Mouse (Mus musculus): Measurements from ENCODE around the gene Praf2. TPM values are rescaled to one million over a fixed set of nuclear protein-coding genes. Genes with fewer than 3 reads are reported as not detected.
"Not testable (repeated sequence)": the region's sequence is repeated elsewhere in the genome, so short reads cannot be mapped to it uniquely, and the experiment has no call there.

Gene Praf2
- polyA plus RNA-seq (2016; fragmentation: Nextera tagmentation; extraction: Ambion mirVana), result 85.9 and 90.5 TPM in 2 replicates

DNA sequence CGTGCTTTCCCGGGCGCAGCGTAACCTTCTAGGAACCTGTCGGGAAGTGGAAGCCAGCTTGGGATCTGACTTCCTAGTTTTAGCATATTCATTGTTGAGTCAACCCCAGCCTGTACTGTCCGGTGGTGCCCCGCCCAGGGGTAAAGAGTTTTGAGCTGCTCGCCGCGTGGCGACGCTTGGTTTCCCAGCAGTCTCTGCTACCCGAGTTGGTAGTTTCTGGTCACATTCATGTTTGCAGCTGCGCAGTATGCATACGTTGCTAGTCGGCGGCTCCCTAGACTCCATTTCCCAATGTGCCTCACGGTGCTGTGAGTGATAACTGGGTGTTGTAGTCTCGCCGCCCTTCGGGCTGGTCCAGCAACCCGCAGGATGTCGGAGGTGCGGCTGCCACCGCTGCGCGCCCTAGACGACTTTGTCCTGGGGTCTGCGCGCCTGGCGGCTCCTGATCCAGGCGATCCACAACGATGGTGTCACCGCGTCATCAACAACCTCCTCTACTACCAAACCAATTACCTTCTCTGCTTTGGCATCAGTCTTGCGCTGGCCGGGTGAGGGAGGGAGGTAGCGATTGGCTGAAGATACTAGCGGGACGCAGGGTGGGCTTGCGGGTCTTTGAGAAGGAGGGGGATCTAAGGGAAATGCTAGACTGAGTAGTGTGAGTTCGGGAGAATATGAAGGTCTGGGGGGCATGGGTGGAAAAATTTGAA lies at the start of gene Praf2:
Gene Praf2 (plus strand): TSS at position 225 of the 707 bp plus-strand sequence.
- peak within 1 kb of the TSS; percentile 58 for H3K4me3 ChIP-seq
- 21% methylated on average over 42 of the region's 42 CpGs for WGBS
- DNase-seq (ENCODE audit: low spot score), result peak; percentile 77
- peaks cover 12% of the 10 kb centered on the region for H3K4me1 ChIP-seq
- peaks cover 20% of the 10 kb centered on the region for H3K9me3 ChIP-seq (replicated peaks)
- H3K27me3 ChIP-seq (ENCODE audit: low read depth, poor library complexity, severe bottlenecking), result no peaks in the 10 kb centered on the region
- peak within 1 kb of the TSS; percentile 81 for H3K27ac ChIP-seq (replicated peaks)
- peaks cover 31% of the 10 kb centered on the region for H3K36me3 ChIP-seq

DNA sequence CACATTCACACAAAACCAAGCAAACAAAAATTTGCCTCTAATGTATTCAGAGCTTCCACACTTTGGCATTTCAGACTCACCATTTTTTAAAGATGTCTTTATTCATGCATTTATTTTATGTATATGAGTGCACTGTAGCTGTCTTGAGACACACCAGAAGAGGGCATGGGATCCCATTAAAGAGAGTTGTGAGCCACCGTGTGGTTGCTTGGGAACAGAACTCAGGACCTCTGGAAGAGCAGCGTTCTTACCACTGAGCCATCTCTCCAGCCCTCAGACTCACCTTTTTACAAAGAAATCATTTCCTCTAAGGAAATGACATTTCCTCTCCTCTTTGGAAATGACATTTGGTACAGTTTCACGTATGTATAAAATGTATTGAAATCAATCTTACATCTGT lies 49.3 kb upstream of the Praf2 start:
- no peak overlapping the region for H3K27ac ChIP-seq (replicated peaks)
- peaks cover 23% of the 10 kb centered on the region for H3K27me3 ChIP-seq (ENCODE audit: low read depth, poor library complexity, severe bottlenecking)
- H3K4me3 ChIP-seq, result no peak overlapping the region
- no peak for DNase-seq (ENCODE audit: low spot score)
- 0 out of 2 replicates have a peak, but pooled peaks cover 5% of the 10 kb centered on the region for H3K4me1 ChIP-seq
- H3K36me3 ChIP-seq, result no peaks in the 10 kb centered on the region
- H3K9me3 ChIP-seq (replicated peaks), result peaks cover 3% of the 10 kb centered on the region; the same call in 1 of the 2 replicates
- WGBS, result 52% methylated on average over 3 of the region's 3 CpGs

DNA sequence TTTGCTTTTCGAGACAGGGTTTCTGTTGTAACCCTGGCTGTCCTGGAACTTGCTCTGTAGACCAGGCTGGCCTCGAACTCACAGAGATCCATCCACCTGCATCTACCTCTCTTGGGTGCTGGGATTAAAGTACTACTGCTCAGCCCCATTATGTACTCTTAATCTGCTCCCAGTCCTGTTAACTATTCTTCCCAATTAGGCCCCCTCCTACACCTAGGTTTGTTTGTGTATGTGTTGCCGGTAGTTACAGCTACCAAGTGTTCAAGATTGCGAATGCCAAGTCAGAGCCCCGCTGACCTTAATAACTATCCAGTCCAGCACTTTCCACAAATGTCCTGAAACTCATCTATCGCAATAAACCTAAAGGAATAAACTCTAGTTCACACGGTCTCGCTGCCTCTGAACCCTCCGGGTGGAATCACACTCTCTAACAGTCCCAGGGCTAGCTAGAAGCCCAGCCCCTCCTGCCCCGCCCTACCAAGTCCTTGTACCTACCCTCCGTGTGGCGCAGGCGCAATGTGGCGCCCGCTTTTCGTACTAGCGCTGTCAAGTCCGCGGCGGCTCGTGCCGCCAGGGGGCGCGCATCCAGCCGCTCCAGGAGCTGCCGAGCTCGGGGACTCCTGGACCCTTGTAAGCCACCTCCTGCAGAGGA lies 48.7 kb upstream of the Praf2 start:
- Histone ChIP-seq H3K27me3 (ENCODE audit: low read depth, poor library complexity, severe bottlenecking) (peaks cover 19% of the 10 kb centered on the region; the same call in 1 of the 2 replicates), H3K4me1 (0 out of 2 replicates have a peak, but pooled peaks cover 4% of the 10 kb centered on the region), H3K4me3 (peak overlapping the region; percentile 48), H3K36me3 (no peaks in the 10 kb centered on the region), H3K27ac (replicated peaks) (no peak overlapping the region; the same call in 1 of the 2 replicates), H3K9me3 (replicated peaks) (peaks cover 3% of the 10 kb centered on the region; the same call in 1 of the 2 replicates)
- DNase-seq (ENCODE audit: low spot score), result peak; percentile 88
- WGBS, result 20% methylated on average over 27 of the region's 27 CpGs

DNA sequence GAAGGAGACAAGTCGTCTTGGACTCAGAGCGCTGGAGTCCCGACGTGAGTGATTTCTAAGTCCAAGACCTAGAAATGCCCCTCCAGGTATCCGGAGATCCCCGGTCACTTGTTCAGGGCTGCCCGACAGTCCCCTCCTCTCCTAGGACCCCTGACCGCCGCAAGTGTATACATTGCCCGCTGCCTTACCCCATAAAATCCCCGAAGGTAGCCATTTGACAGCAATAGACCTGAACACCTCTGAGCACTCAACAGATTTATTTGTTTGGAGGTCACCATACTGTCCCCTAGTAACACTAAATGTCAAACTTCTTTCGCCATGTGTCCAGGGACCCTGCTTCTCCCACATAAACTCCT lies 48.2 kb upstream of the Praf2 start:
- no peak for DNase-seq (ENCODE audit: low spot score)
- peaks cover 16% of the 10 kb centered on the region; the same call in 1 of the 2 replicates for H3K27me3 ChIP-seq (ENCODE audit: low read depth, poor library complexity, severe bottlenecking)
- no peaks in the 10 kb centered on the region for H3K36me3 ChIP-seq
- H3K4me3 ChIP-seq, result peak overlapping the region; percentile 48
- no peaks in the 10 kb centered on the region for H3K4me1 ChIP-seq
- 22% methylated on average over 12 of the region's 12 CpGs for WGBS
- no peak overlapping the region; the same call in 1 of the 2 replicates for H3K27ac ChIP-seq (replicated peaks)
- H3K9me3 ChIP-seq (replicated peaks), result peaks cover 3% of the 10 kb centered on the region; the same call in 1 of the 2 replicates

DNA sequence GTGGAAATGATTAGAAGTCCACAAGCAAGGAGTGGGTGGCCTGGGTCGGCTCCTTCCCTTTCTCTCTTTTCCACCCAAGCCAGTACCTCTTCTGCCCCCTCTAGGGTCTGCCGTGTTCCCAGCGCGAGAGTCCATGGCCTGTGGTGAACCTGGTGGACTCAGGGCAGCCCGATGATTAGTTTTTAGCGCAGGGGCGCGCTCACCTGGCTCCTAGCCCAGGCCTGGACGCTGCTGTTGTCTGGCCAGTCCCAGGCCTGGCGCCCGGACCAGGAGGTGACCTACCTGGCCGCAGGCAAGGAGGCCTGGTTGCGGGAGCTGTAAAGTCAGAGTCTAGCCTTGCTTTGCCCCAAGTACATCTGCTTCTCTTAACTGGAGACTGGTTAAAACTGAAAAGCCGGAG lies 47.4 kb upstream of the Praf2 start, which contains the start of gene Magix:
Gene Magix (minus strand): TSS at position 388 of the 400 bp plus-strand sequence.
- peaks cover 3% of the 10 kb centered on the region; the same call in 1 of the 2 replicates for H3K9me3 ChIP-seq (replicated peaks)
- no peak for DNase-seq (ENCODE audit: low spot score)
- no peaks in the 10 kb centered on the region for H3K4me1 ChIP-seq
- peak within 1 kb of the TSS; percentile 48 for H3K4me3 ChIP-seq
- H3K36me3 ChIP-seq, result no peaks in the 10 kb centered on the region
- H3K27ac ChIP-seq (replicated peaks), result no peak within 1 kb of the TSS
- WGBS, result 66% methylated on average over 14 of the region's 14 CpGs
- H3K27me3 ChIP-seq (ENCODE audit: low read depth, poor library complexity, severe bottlenecking), result peaks cover 10% of the 10 kb centered on the region; the same call in 1 of the 2 replicates

DNA sequence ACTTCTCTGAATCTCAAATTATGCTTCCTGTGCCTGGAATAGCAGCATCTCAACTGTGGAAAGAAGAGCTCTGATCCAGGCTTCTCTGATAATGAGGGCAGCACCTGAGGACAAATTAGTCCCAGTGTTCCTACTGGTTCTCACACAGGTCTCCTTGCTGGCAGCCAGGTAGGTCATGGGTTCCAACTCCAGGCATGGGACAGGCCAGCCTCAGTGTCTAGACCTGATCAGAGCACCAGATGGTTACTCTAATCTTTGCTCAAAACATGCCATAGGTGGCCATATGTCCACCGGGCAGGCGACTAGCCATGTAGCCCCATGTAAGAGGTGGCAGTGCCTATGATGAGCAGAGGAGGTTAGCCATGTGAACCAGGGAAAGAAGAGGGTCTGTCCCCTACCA lies 39.9 kb upstream of the Praf2 start:
- Histone ChIP-seq H3K4me3 (no peak overlapping the region), H3K36me3 (no peaks in the 10 kb centered on the region), H3K27ac (replicated peaks) (no peak overlapping the region), H3K4me1 (no peaks in the 10 kb centered on the region), H3K9me3 (replicated peaks) (no peaks in the 10 kb centered on the region), H3K27me3 (ENCODE audit: low read depth, poor library complexity, severe bottlenecking) (no peaks in the 10 kb centered on the region)
- 91% methylated on average over 2 of the region's 2 CpGs for WGBS
- DNase-seq (ENCODE audit: low spot score), result no peak

DNA sequence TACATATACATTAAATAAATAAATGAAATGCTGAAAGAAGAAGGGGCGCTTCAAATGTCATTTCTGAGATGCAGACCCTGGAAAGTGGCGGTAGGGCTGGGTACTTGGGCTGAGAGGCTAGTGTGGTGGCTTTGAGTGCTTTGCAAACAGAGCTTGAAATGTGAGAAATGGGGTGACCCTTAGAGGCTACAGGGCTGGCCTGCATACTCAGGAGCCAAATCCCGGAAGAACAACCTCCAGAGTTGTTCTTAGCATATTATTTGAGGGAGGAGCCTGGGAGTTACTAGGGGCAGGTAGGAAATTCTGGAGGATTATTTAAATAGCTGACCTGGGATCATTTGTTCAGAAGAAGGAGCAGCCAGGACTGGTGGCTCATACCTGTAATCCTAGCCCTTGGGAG lies 37.8 kb upstream of the Praf2 start:
- no peaks in the 10 kb centered on the region for H3K27me3 ChIP-seq (ENCODE audit: low read depth, poor library complexity, severe bottlenecking)
- no peaks in the 10 kb centered on the region for H3K36me3 ChIP-seq
- no peaks in the 10 kb centered on the region for H3K4me1 ChIP-seq
- DNase-seq (ENCODE audit: low spot score), result no peak
- H3K9me3 ChIP-seq (replicated peaks), result no peaks in the 10 kb centered on the region
- H3K27ac ChIP-seq (replicated peaks), result no peak overlapping the region
- 67% methylated on average over 3 of the region's 3 CpGs for WGBS
- H3K4me3 ChIP-seq, result no peak overlapping the region

DNA sequence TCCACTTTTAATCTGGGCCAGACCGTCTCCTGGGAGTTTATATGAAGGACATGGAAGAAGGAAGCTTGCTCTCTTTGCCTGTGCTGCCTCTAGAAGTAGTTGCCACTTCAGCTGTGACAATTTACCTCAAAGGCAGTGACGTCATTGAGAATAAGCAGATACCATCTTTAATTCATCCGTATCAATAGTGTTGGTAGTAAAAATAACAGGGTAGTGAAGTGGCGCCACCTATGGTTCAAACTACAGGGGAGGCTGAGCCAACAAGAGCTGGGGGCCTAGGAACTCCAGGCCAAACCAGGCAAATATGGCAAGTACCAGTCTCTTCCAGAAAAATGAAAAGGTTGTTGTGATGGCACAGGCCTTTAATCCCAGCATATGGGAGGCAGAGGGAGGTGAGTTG lies 35.4 kb upstream of the Praf2 start:
- Histone ChIP-seq H3K27me3 (ENCODE audit: low read depth, poor library complexity, severe bottlenecking) (no peaks in the 10 kb centered on the region), H3K9me3 (replicated peaks) (no peaks in the 10 kb centered on the region), H3K4me1 (no peaks in the 10 kb centered on the region), H3K27ac (replicated peaks) (no peak overlapping the region), H3K4me3 (no peak overlapping the region), H3K36me3 (no peaks in the 10 kb centered on the region)
- 51% methylated on average over 4 of the region's 4 CpGs for WGBS
- no peak for DNase-seq (ENCODE audit: low spot score)

DNA sequence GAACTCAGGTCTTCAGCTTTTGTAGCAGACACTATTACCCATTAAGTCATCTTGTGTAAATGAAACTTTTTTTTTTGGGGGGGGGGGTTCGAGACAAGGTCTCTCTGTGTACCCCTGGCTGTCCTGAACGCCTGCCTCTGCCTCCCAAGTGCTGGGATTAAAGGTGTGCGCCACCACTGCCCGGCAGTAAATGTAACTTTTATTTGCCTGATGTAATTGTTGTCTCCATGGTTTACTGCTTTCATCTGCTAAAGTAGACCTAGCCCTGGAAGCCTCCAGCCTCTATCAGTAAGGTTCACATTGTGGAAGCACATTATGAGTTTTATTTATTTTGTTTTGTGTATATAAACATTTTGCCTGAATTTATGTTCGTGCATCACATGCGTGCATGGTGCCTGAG lies 31.7 kb upstream of the Praf2 start:
- Histone ChIP-seq H3K27ac (replicated peaks) (no peak overlapping the region), H3K27me3 (ENCODE audit: low read depth, poor library complexity, severe bottlenecking) (no peaks in the 10 kb centered on the region), H3K36me3 (peaks cover 29% of the 10 kb centered on the region), H3K4me3 (peak overlapping the region; percentile 64), H3K9me3 (replicated peaks) (no peaks in the 10 kb centered on the region), H3K4me1 (peaks cover 5% of the 10 kb centered on the region)
- DNase-seq (ENCODE audit: low spot score), result no peak
- WGBS, result 46% methylated on average over 6 of the region's 6 CpGs

DNA sequence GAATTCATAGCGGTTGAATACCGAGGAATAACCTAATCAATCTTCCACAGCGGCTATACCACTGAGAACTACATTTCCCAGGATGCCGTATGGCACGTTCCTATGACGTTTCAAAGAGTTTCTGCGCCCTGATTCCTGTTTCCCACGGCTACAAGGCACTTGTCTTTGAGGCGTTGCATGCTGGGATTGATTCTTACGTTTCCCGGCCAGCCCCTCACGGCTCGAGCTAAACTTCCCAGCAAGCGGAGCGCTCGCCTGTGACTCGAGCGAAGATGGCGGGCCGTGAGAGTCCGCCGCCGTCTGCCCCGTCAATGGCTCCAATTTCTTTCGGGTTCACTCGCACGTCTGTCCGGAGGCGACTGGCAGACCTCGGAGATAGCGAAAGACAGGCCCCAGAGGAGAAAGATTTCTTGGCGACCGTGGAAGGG lies 31.3 kb upstream of the Praf2 start, which contains the start of gene Gpkow:
Gene Gpkow (plus strand): TSS at position 178 of the 428 bp plus-strand sequence.
- DNase-seq (ENCODE audit: low spot score), result peak; percentile 79
- Histone ChIP-seq H3K27ac (replicated peaks) (peak within 1 kb of the TSS; percentile 76), H3K27me3 (ENCODE audit: low read depth, poor library complexity, severe bottlenecking) (no peaks in the 10 kb centered on the region), H3K4me1 (peaks cover 5% of the 10 kb centered on the region), H3K9me3 (replicated peaks) (no peaks in the 10 kb centered on the region), H3K4me3 (peak within 1 kb of the TSS; percentile 64), H3K36me3 (peaks cover 33% of the 10 kb centered on the region)
- WGBS, result 16% methylated on average over 33 of the region's 33 CpGs

DNA sequence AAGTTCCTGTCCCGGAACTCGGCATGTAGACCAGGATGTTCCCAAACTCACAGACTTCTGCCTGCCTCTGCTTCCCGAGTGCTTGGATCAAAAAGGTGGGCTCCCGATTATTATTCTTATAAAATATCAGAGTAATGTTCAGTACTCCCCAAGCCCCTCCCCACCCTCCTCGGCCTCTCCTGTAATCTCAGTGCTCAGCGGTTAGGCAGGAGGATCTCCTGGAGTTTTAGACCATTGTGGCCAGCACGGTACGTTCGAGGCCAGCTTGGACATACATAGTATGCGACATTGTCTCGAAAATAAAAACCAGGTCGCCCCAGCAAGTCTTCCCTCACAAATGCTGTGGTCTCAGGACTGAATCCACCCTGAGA lies 14.5 kb upstream of the Praf2 start:
- H3K9me3 ChIP-seq (replicated peaks); DNase-seq (ENCODE audit: low spot score); H3K36me3 ChIP-seq; H3K27me3 ChIP-seq (ENCODE audit: low read depth, poor library complexity, severe bottlenecking); H3K4me1 ChIP-seq: not testable (repeated sequence)
- H3K27ac ChIP-seq (replicated peaks), result peak overlapping the region; percentile 75
- WGBS, result 30% methylated on average over 6 of the region's 12 CpGs
- H3K4me3 ChIP-seq, result peak overlapping the region; percentile 52

DNA sequence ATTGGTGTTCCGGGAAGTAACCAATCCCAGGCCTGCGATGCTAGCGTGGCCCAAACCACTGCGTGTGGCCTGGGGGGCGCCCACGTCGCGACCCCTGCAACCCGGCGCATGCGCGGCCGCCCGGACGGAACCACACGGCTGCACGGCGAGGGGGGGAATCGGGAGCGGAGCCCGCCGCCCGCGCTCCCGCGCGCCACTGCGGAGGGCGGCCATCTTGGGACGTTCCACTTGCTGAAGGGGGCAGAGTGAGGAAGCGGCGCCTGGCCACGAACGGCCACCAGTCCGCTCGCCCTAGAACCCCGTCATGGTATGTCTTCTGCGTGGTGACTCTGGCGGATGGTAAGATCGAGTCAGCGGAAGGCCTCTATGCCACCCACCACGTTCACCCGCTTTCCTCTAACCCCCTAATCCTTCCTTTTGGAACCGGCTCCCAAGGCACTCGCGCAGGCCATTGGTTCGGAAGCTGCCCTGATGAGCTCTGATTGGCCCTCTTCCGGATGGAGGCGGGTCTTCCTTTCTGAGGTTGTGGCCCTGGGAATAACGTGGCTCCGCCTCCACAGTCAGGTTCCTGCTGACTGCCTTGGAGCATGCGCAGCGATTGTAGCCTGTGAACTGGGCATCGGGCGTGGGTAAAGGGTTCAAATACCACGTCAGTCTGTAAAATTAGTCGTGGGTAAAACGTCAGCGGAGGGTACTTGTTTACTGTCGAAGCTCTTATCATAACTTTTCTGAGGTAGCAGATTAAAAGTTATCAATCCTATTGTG lies 13.9 kb upstream of the Praf2 start, which contains the start of gene Wdr45:
Gene Wdr45 (plus strand): TSS at position 199 of the 765 bp plus-strand sequence.
- Histone ChIP-seq H3K4me3 (peak within 1 kb of the TSS; percentile 52), H3K27ac (replicated peaks) (peak within 1 kb of the TSS; percentile 83)
- not testable (repeated sequence) for H3K36me3 ChIP-seq; H3K4me1 ChIP-seq; H3K27me3 ChIP-seq (ENCODE audit: low read depth, poor library complexity, severe bottlenecking); H3K9me3 ChIP-seq (replicated peaks)
- peak; percentile 89 for DNase-seq (ENCODE audit: low spot score)
- WGBS, result 13% methylated on average over 53 of the region's 60 CpGs

Data from midbrain, embryonic 10.5 days (tissue).